Mouse (Mus musculus): ENCODE measurements around the gene Slc38a11. TPM values are rescaled to one million over a fixed set of nuclear protein-coding genes. Genes with fewer than 3 reads are reported as not detected.

Gene Slc38a11
- polyA plus RNA-seq, 1 experiment from 2014 or later: 1.0 TPM

DNA sequence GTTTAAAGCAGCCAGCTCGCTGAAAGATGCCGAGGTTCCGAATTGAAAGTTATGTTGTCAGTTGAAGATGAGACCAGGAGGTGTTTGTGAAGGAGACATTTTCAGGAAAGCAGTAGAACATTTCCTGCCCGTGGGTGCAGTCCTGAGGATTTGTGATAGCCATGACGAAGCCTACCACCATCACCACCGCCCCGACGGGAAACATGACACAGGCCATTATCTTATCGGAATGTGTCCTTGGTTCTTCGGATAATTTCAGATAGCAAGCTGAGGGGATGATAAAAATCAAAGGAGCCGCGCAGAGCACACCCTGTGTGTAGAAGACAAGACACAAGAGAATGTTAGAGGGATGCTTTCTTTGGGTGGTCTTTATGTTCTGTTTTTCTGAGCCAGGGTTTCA is 47.1 kb downstream of the Slc38a11 start:
- Histone ChIP-seq H3K9me3 (no peaks in the 10 kb centered on the region), H3K9ac (no peak overlapping the region), H3K27me3 (replicated peaks) (no peaks in the 10 kb centered on the region), H3K27ac (no peak overlapping the region), H3K4me2 (replicated peaks) (no peak overlapping the region), H3K4me3 (replicated peaks) (no peak overlapping the region), H3K4me1 (replicated peaks) (no peaks in the 10 kb centered on the region), H3K36me3 (no peaks in the 10 kb centered on the region)
- WGBS: 80% methylated on average over 12 of the region's 12 CpGs
- no peak for ATAC-seq

DNA sequence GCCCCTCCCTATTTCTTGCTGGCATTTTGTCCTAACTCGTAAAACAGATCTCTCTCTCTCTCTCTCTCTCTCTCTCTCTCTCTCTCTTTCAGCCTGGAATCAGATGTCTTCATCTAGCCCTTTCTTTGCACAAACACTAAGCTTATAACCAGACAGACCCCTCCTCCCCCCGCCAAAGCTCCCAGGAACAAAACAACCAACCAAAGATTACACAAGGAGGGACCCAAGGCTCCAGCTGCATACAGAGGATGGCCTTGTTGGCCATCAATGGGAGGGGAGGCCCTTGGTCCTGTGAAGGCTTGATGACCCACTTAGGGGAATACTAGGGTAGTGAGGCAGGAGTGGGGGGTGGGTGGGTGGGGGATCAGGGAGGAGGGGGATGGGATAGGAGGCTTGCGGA is 52.6 kb downstream of the Slc38a11 start:
- Histone ChIP-seq H3K4me2 (replicated peaks) (no peak overlapping the region), H3K4me3 (replicated peaks) (no peak overlapping the region), H3K36me3 (no peaks in the 10 kb centered on the region), H3K9ac (no peak overlapping the region), H3K27ac (no peak overlapping the region), H3K4me1 (replicated peaks) (no peaks in the 10 kb centered on the region), H3K27me3 (replicated peaks) (no peaks in the 10 kb centered on the region), H3K9me3 (no peaks in the 10 kb centered on the region)
- ATAC-seq: no peak
- WGBS: 76% methylated on average over 3 of the region's 3 CpGs

DNA sequence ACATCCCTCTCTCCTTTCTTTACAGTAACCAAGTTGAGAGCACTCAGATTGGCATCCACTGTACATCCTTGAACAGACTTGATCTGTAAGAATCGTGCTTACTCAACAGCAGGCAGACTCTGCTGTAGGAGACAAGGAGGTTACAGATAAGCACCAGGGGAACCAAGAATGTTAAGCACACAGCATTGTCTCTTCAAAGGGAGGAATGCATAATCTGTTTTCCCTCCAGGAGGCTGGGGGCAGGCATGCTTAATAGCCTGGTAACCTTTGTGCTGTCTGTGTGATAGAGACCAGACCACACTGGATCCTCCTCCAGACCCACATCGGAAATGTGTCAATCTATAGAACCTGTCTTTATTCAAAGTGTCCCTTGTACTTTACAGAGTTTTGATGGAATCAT is 67.3 kb downstream of the Slc38a11 start:
- H3K4me1 ChIP-seq (replicated peaks): no peaks in the 10 kb centered on the region

DNA sequence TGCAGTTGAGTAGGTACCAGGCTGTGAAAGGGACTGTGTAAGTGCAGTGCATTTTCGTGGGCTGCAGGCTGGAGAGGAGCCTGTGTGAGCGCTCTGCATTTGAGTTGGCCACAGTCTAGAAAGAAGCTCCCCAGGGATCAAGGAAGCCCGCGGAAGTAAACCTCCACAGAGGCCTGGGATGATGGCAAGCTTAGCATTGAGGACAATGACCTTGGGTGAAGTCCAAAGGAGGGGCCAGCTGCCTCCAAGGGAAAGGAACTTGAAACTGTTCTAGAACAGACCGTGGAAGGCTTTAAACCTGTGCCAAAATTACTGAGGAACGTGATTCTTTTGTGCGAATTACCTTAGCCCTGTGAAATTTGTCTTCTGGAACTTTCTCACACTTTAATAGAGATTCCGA is 69.7 kb downstream of the Slc38a11 start:
- H3K4me3 ChIP-seq (replicated peaks): no peak overlapping the region
- H3K27me3 ChIP-seq (replicated peaks): no peaks in the 10 kb centered on the region
- WGBS: 74% methylated on average over 8 of the region's 8 CpGs
- H3K27ac ChIP-seq: no peak overlapping the region
- 0 out of 2 replicates have a peak, but pooled peaks have one; percentile 23 for ATAC-seq
- H3K4me1 ChIP-seq (replicated peaks): no peaks in the 10 kb centered on the region
- H3K36me3 ChIP-seq: no peaks in the 10 kb centered on the region
- H3K9ac ChIP-seq: no peak overlapping the region
- no peak overlapping the region for H3K4me2 ChIP-seq (replicated peaks)
- H3K9me3 ChIP-seq: no peaks in the 10 kb centered on the region

More for the DNA sequence above, 67.3 kb downstream of the Slc38a11 start:
- Histone ChIP-seq H3K27ac (no peak overlapping the region), H3K36me3 (no peaks in the 10 kb centered on the region), H3K9ac (no peak overlapping the region), H3K27me3 (replicated peaks) (no peaks in the 10 kb centered on the region), H3K9me3 (no peaks in the 10 kb centered on the region), H3K4me3 (replicated peaks) (no peak overlapping the region), H3K4me2 (replicated peaks) (no peak overlapping the region)
- WGBS: 23% methylated on average over 2 of the region's 2 CpGs
- ATAC-seq: no peak

DNA sequence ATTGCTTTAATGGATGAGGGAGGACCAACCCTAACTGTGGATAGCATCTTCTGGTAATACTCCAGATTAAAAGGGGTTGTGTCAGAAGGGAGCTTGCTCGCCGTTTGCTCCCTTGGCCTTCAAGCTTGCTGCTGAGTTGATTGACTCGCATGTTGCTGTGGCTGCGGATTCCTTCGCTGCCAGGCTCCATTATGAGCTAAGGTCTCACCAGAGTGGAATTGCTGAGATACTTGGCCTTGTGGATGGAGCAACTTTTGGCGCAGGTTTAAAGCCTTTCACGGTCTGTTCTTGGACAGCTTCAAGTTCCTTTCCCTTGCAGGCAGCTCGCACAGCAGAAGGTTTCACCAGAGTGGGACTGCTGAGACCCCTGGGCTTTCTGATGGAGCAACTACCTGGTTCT is 70.4 kb downstream of the Slc38a11 start:
- Histone ChIP-seq H3K36me3 (no peaks in the 10 kb centered on the region), H3K4me3 (replicated peaks) (no peak overlapping the region), H3K27ac (no peak overlapping the region), H3K4me2 (replicated peaks) (no peak overlapping the region), H3K27me3 (replicated peaks) (no peaks in the 10 kb centered on the region), H3K9ac (no peak overlapping the region), H3K9me3 (no peaks in the 10 kb centered on the region), H3K4me1 (replicated peaks) (no peaks in the 10 kb centered on the region)
- no peak for ATAC-seq
- 88% methylated on average over 8 of the region's 8 CpGs for WGBS

DNA sequence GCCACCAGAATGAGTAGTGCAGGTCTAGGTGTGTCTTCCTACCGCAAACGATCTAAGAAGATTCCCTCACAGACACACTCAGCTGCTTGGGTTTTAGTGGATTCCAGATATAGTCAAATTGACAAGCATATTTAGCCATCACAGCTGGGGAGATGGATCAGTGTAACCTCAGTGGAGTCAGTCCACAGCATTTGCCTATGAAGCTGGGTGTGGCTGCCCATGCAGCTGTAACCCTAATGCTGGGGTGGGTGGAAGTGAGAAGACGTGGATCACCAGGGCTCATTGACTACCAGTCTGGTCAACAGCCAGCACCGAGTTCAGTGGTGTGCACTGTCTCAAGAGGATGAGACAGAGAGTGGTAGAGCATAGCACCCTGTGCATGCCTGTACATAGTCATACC is 74.1 kb downstream of the Slc38a11 start:
- WGBS: 88% methylated on average over 4 of the region's 4 CpGs
- H3K9me3 ChIP-seq: no peaks in the 10 kb centered on the region
- H3K9ac ChIP-seq: no peak overlapping the region
- H3K4me2 ChIP-seq (replicated peaks): no peak overlapping the region
- H3K27me3 ChIP-seq (replicated peaks): no peaks in the 10 kb centered on the region
- no peaks in the 10 kb centered on the region for H3K36me3 ChIP-seq
- H3K27ac ChIP-seq: no peak overlapping the region
- no peak for ATAC-seq
- no peak overlapping the region for H3K4me3 ChIP-seq (replicated peaks)
- H3K4me1 ChIP-seq (replicated peaks): no peaks in the 10 kb centered on the region

DNA sequence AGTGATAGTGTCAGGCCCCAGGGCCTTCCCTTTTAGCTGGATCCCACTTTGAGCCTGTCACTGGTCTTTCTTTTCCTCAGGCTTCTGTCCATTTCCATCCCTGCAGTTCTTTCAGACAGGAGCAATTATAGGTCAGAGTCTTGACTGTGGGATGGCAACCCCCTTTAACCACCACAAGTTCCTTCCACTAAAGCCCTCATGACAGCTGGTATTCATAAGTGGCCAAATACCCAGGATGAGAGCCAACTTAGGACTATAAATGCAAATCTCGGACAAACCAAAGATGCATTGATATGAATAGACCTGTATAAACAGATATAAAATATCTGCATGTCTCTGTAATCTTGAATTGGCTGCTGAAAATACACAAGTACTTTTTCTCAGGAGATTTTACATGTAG is 75.1 kb downstream of the Slc38a11 start:
- Histone ChIP-seq H3K4me2 (replicated peaks) (no peak overlapping the region), H3K9me3 (no peaks in the 10 kb centered on the region), H3K9ac (no peak overlapping the region), H3K4me3 (replicated peaks) (no peak overlapping the region), H3K27me3 (replicated peaks) (no peaks in the 10 kb centered on the region), H3K4me1 (replicated peaks) (no peaks in the 10 kb centered on the region), H3K36me3 (no peaks in the 10 kb centered on the region), H3K27ac (no peak overlapping the region)
- ATAC-seq: no peak
- 67% methylated on average over 1 of the region's 1 CpGs for WGBS

DNA sequence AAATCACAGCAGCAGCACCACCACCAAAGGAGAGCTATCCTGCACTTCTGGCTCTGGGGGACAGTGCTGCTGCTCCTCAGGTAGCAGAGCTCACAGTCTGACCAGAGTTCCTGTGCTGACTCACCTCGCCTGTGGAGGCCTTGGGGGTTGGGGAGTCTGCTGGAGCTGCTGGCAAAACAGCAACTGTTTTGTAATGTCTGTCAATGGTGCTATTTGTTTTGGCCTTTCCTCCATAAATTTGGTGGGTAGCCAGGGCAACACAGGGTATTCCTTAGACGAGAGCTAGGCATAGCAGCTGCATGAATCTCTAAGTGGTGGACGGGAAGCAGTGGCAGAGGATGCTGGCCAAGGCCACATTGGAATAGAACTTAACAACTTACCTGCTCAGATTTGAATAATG is 78.5 kb downstream of the Slc38a11 start:
- no peak overlapping the region for H3K4me3 ChIP-seq (replicated peaks)
- no peak for ATAC-seq
- H3K9ac ChIP-seq: no peak overlapping the region
- no peaks in the 10 kb centered on the region for H3K9me3 ChIP-seq
- whole genome bisulfite sequencing: 55% methylated on average over 3 of the region's 3 CpGs
- no peaks in the 10 kb centered on the region for H3K36me3 ChIP-seq
- H3K4me2 ChIP-seq (replicated peaks): no peak overlapping the region
- H3K27ac ChIP-seq: no peak overlapping the region
- no peaks in the 10 kb centered on the region for H3K27me3 ChIP-seq (replicated peaks)
- H3K4me1 ChIP-seq (replicated peaks): no peaks in the 10 kb centered on the region

DNA sequence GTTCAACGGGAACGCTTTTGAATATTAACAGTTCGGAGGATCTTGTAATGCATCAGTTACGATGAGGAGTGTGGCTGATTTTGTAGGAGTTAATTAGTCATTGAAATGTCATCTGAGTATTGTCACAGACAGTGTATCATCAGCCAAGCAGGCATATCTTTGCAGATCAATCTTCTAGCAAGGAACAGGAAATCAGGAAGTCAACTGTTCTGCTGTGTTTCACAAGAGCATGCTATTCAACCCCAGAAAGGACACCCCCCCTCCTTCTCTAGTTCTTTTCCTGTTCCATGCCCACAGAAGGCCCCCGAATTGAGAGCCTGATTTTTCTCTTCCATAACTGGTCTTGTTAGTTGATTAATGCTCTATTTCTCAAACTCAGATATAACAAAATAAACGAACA is 80.9 kb downstream of the Slc38a11 start:
- H3K4me1 ChIP-seq (replicated peaks): peaks cover 3% of the 10 kb centered on the region; the same call in 1 of the 2 replicates
- H3K9ac ChIP-seq: no peak overlapping the region
- H3K4me2 ChIP-seq (replicated peaks): no peak overlapping the region
- no peak overlapping the region for H3K27ac ChIP-seq
- no peaks in the 10 kb centered on the region for H3K27me3 ChIP-seq (replicated peaks)
- no peak for ATAC-seq
- WGBS: 86% methylated on average over 6 of the region's 6 CpGs
- H3K9me3 ChIP-seq: no peaks in the 10 kb centered on the region
- H3K36me3 ChIP-seq: no peaks in the 10 kb centered on the region
- no peak overlapping the region for H3K4me3 ChIP-seq (replicated peaks)

DNA sequence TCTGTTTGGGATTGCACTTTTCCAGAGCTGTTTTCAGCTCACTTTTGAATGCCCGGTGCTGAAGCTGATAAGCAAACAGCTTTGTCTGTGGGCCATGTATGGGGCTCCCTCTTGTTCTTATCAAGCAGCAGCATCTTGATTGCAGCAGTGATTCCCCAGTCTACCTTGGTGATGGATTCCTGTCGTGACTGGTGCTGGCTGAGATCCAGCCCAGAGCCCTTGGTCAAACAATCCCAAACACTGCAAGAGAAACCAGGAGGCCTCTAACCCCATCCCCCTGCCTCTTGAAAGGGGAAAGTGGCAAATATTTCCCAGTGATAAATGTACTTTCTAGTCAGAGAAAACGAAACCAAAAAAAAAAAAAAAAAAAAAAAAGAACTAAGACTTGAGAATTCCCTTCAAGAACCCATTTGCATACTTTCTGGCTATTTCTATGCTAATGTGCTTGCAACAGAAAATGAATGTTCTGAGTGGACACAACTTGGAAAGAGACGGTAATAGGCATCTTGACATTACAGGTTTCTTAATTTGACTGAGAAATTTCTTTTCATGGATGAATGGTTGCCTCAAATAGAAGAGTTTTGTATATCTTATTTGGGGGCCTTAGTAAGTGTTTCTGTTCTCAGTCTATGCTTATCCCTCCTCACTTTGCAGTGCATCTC is 84.7 kb downstream of the Slc38a11 start:
- WGBS: 17% methylated on average over 4 of the region's 4 CpGs
- H3K9ac ChIP-seq: no peak overlapping the region
- H3K9me3 ChIP-seq: no peaks in the 10 kb centered on the region
- no peak overlapping the region for H3K4me3 ChIP-seq (replicated peaks)
- no peak overlapping the region for H3K27ac ChIP-seq
- H3K36me3 ChIP-seq: no peaks in the 10 kb centered on the region
- H3K27me3 ChIP-seq (replicated peaks): no peaks in the 10 kb centered on the region
- ATAC-seq: no peak
- H3K4me2 ChIP-seq (replicated peaks): no peak overlapping the region; the same call in 1 of the 2 replicates
- H3K4me1 ChIP-seq (replicated peaks): peaks cover 3% of the 10 kb centered on the region; the same call in 1 of the 2 replicates

DNA sequence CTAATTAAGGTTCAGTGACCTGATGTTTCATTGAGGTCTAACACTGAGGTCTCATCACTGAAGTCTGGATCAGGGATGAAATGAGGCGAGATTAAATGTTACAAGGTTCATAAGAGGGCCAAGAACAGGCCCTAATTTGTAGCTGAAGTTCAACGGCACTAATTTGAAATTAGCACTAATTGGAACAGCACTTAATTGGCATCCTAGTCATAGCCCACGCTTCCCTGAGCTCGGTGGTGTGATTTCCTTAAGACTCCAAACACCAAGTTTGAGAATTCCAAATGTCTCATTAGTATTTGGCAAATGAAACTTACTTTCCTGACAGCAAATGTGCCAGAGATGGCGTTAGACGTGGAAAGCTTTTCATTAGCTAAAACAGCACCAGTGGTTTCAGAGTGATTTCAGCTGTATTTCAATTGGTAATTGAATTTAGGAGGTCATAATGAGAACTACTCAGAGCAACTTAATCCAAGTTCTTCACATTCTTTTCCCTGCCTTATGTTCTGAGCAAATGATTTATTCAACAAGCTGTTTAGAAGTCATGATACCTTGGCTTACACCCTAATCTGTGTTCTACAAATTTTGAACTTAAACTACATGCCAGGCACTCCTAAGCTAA is 88.3 kb downstream of the Slc38a11 start:
- H3K9me3 ChIP-seq: no peaks in the 10 kb centered on the region
- no peak overlapping the region for H3K4me2 ChIP-seq (replicated peaks)
- H3K9ac ChIP-seq: no peak overlapping the region
- H3K36me3 ChIP-seq: no peaks in the 10 kb centered on the region
- no peak overlapping the region for H3K4me3 ChIP-seq (replicated peaks)
- ATAC-seq: no peak
- peaks cover 3% of the 10 kb centered on the region; the same call in 1 of the 2 replicates for H3K4me1 ChIP-seq (replicated peaks)
- no peaks in the 10 kb centered on the region for H3K27me3 ChIP-seq (replicated peaks)
- WGBS: 87% methylated on average over 6 of the region's 6 CpGs
- no peak overlapping the region for H3K27ac ChIP-seq

DNA sequence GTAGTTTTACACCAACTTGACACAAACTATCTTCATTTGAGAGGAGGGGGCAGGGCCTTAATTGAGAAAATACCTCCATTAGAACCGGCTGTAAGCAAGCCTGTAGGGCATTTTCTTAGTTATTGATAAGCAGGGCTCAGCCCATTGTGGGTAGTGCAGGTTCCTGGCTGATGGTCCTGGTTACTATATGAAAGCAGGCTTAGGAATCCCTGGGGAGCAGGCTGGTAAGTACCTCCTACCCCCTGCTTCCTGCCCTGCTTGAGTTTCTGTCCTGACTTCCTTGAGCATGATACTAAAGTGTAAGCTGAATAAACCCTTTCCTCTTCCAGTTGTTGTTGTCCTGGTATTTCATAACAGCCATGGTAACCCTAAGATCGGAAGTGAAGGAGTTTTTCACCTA is 89.9 kb downstream of the Slc38a11 start:
- no peaks in the 10 kb centered on the region for H3K27me3 ChIP-seq (replicated peaks)
- H3K4me2 ChIP-seq (replicated peaks): no peak overlapping the region
- 62% methylated on average over 2 of the region's 2 CpGs for WGBS
- H3K9me3 ChIP-seq: no peaks in the 10 kb centered on the region
- no peak overlapping the region for H3K27ac ChIP-seq
- no peaks in the 10 kb centered on the region for H3K36me3 ChIP-seq
- H3K9ac ChIP-seq: no peak overlapping the region
- 0 out of 2 replicates have a peak, but pooled peaks cover 1% of the 10 kb centered on the region for H3K4me1 ChIP-seq (replicated peaks)
- no peak for ATAC-seq
- no peak overlapping the region for H3K4me3 ChIP-seq (replicated peaks)

DNA sequence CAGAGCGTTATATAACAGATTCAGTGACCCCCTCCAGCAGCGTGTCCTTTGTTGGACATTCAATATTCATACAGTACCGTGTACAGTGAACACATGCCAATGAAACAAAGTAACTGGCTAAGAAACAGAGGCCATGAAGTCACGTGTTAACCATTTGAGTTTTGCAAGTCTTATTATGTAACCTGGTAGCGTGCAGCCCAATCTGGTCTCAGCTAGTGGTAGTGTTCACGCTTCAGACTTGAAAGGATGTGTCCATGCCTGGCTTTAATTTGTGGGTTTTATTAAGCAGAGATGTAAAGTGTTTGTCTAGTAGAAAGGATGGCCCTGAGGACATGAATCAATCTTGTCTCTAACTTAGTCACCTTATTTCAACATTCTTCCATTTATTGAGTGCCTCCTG is 95.1 kb downstream of the Slc38a11 start:
- Histone ChIP-seq H3K4me3 (replicated peaks) (no peak overlapping the region), H3K4me1 (replicated peaks) (no peaks in the 10 kb centered on the region), H3K9me3 (no peaks in the 10 kb centered on the region), H3K4me2 (replicated peaks) (no peak overlapping the region), H3K36me3 (no peaks in the 10 kb centered on the region), H3K27me3 (replicated peaks) (no peaks in the 10 kb centered on the region), H3K9ac (no peak overlapping the region), H3K27ac (no peak overlapping the region)
- no peak for ATAC-seq
- 92% methylated on average over 6 of the region's 6 CpGs for WGBS

Measured in intestine, embryonic 15.5 days (tissue).